Mouse (Mus musculus) forebrain, embryonic 15.5 days (tissue): ENCODE measurements at regions not wholly inside any gene's neighbourhood (a gene's known extent, or its start where the extent isn't known, plus 50 kb on each side); places are given as distances from the start of the nearest gene placed in this dataset.

ENCODE experiments used
- ATAC-seq: fragments of 200-750 bp; cut with Nextera tagmentation; replicated peaks from 2 replicates; pipeline ENCODE4 v1.8.0; 2017; ENCODE audit warnings: mild to moderate bottlenecking, moderate TSS enrichment, moderate library complexity
- H3K27ac ChIP-seq: fragments of 300-500 bp; sonication (generic); replicated peaks from 2 replicates; pipeline ENCODE4 v1.5.1; 2015; ENCODE audit warnings: mild to moderate bottlenecking, inconsistent platforms
- H3K27me3 ChIP-seq: fragments of 300-500 bp; sonication (generic); 2 replicates; pipeline ENCODE4 v1.6.1; 2015; ENCODE audit warnings: inconsistent platforms
- H3K36me3 ChIP-seq: fragments of 300-500 bp; sonication (generic); 2 replicates; pipeline ENCODE4 v1.6.1; 2015; ENCODE audit warnings: mild to moderate bottlenecking, inconsistent platforms
- H3K4me1 ChIP-seq: fragments of 300-500 bp; sonication (generic); 2 replicates; pipeline ENCODE4 v1.6.1; 2015; ENCODE audit warnings: inconsistent platforms
- H3K4me2 ChIP-seq: fragments of 300-500 bp; sonication (generic); replicated peaks from 2 replicates; pipeline ENCODE4 v1.6.1; 2015; ENCODE audit warnings: mild to moderate bottlenecking, inconsistent platforms
- H3K4me3 ChIP-seq: fragments of 300-500 bp; sonication (generic); 2 replicates; pipeline ENCODE4 v1.5.1; 2015; ENCODE audit warnings: mild to moderate bottlenecking, inconsistent platforms
- H3K9ac ChIP-seq: fragments of 300-500 bp; sonication (generic); replicated peaks from 2 replicates; pipeline ENCODE4 v1.6.1; 2015; ENCODE audit warnings: mild to moderate bottlenecking, inconsistent platforms
- H3K9me3 ChIP-seq: fragments of 300-500 bp; sonication (generic); 2 replicates; pipeline ENCODE4 v1.6.1; 2016; ENCODE audit warnings: inconsistent platforms
- WGBS: fragments of 180-500 bp; shearing (Covaris S2); methylation state at CpG from one replicate; pipeline ENCODE4 v1.1.7; 2015; ENCODE audit warnings: mixed read lengths; 5-methylcytosine and 5-hydroxymethylcytosine counted together

DNA sequence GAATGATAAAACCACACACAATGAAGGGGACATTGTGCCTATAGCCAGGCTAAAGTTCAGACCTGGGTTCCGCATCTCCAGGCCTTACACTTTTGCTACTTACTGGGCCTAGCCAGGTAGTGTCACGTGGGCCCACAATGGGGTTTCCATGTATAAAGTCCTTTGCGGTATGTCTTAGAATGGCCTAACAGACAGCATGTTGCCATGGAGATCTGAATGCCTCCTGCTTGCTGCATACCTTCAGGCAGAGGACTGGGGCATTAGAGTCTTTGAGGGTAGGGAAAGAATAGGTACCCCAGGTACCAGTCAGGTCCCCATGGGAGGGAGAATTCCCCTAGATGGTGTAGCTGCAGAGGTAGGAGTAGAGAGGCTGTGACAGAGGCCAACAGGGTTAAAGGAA is 159.0 kb downstream of the Rplp1 start:
- no peaks in the 10 kb centered on the region for H3K9me3 ChIP-seq
- no peaks in the 10 kb centered on the region for H3K36me3 ChIP-seq
- no peak overlapping the region for H3K27ac ChIP-seq
- no peak overlapping the region for H3K9ac ChIP-seq
- peaks cover 35% of the 10 kb centered on the region for H3K4me1 ChIP-seq
- H3K4me2 ChIP-seq: no peak overlapping the region
- no peak for ATAC-seq
- peaks cover 3% of the 10 kb centered on the region; the same call in 1 of the 2 replicates for H3K27me3 ChIP-seq
- no peak overlapping the region for H3K4me3 ChIP-seq
- 73% methylated on average over 3 of the region's 3 CpGs for WGBS

DNA sequence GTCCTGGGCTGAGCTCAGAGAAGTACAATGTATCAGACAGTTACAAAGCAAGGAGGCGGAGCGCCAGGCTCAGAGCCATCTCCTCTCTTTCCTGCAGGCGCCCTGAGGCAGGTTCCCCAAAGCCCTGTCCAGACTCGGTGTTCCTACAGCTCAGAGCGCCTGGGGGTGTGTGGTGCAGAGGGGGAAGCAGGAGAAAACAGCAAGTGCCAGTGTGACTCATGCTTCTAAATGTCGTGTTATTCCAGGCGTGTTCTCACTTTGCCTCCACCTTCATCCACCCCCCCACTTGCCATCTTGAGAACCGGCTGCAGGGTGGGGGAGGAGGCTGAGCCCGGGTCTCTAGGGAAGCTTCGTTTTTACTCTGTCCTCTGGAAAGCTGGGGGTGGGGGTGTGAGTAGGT is 160.5 kb downstream of the Rplp1 start:
- Histone ChIP-seq H3K9ac (no peak overlapping the region), H3K27ac (no peak overlapping the region), H3K9me3 (no peaks in the 10 kb centered on the region), H3K4me3 (no peak overlapping the region), H3K36me3 (no peaks in the 10 kb centered on the region), H3K4me1 (peaks cover 35% of the 10 kb centered on the region), H3K4me2 (no peak overlapping the region), H3K27me3 (no peaks in the 10 kb centered on the region)
- no peak for ATAC-seq
- 26% methylated on average over 10 of the region's 10 CpGs for WGBS

DNA sequence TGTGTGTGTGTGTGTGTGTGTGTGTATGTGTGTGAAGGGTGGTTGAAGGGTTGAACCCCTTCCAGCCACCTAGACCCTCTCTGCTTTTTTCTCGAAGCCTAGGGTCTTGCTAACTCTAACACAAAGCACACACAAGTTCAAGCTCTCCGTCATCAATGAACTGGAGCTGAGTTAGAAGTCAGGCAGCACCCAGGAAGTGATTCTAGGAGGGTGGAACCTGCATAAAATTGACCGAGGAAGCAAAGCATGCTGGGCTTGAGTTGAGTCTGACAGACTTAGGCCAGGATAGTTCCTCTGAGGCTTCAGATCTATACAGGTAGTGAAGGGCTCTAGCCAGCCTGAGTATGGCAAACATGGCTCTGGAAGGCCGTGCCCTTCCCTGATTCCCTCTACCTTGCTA is 165.1 kb downstream of the Rplp1 start:
- Histone ChIP-seq H3K27ac (no peak overlapping the region), H3K4me2 (no peak overlapping the region), H3K4me1 (peaks cover 20% of the 10 kb centered on the region), H3K9ac (no peak overlapping the region), H3K36me3 (no peaks in the 10 kb centered on the region), H3K4me3 (no peak overlapping the region), H3K9me3 (no peaks in the 10 kb centered on the region), H3K27me3 (no peaks in the 10 kb centered on the region)
- ATAC-seq: no peak
- 91% methylated on average over 4 of the region's 4 CpGs for WGBS

DNA sequence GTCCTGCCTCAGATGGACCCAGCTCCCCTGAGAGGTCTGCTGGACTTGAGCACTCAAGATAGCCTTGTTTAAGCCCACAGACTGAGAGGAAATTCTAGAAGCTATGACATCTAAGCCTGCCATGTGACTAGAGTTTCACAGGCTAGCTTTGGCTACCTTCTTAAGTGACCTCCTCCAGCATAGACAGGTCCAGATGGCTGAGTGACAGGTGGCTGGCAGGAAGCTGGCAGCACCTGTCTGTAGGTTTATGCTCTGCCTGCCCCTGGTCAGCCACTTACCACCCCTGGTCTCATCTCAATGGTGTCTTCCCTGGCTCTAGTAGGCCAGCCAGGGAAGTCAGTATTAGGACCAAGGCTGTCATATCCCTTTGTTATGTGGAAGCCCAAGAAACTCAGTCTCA is 165.9 kb downstream of the Rplp1 start:
- Histone ChIP-seq H3K4me3 (no peak overlapping the region), H3K4me2 (no peak overlapping the region), H3K27ac (no peak overlapping the region), H3K4me1 (peaks cover 12% of the 10 kb centered on the region), H3K9ac (no peak overlapping the region), H3K36me3 (no peaks in the 10 kb centered on the region), H3K27me3 (no peaks in the 10 kb centered on the region), H3K9me3 (no peaks in the 10 kb centered on the region)
- ATAC-seq: no peak

DNA sequence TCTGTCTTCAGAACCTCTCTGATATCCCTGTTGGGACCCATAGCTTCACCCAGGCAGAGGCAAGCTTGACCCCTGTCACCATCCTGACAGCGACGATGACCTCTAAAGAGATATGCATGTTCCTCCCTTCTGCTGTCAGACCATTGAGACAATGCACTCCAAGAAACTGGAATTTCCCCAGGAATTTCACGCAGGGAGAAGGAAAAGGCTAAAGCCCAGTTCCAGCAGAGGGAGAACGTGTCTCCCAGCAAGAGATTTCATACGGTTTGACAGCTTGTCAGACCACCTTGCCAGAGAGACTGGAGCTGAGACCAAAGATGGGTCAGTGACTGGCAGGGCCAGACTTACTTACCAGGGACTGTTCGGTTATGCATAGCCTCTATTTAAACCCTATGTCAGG is 167.9 kb downstream of the Rplp1 start:
- no peak for ATAC-seq
- WGBS: 67% methylated on average over 6 of the region's 6 CpGs
- no peak overlapping the region for H3K4me3 ChIP-seq
- no peak overlapping the region for H3K9ac ChIP-seq
- no peaks in the 10 kb centered on the region for H3K27me3 ChIP-seq
- no peaks in the 10 kb centered on the region for H3K36me3 ChIP-seq
- peaks cover 11% of the 10 kb centered on the region for H3K4me1 ChIP-seq
- no peaks in the 10 kb centered on the region for H3K9me3 ChIP-seq
- H3K4me2 ChIP-seq: no peak overlapping the region
- no peak overlapping the region for H3K27ac ChIP-seq

DNA sequence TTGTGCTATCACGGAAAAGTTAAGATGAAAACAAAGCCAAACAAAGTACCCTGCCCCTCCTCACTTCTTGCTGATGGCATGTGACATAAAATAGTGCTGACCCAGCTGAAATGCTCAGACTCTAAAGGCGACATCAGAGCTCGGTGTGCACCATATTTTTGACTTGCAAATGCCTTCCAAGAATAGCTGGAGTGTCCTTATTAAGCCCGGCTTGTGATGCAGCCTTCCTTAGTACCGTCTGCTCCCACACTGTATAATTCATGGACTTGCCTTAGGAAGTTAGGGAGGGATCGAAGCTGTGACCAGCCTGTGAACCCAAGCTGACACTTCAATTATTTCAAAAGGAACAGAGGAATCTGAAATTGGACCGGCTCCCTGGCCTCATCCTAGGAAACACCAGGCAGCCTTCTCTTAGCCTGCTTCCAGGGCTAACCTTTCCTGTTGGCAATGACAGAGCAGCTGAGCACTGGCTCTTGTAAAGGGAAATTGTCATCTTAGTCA is 169.0 kb downstream of the Rplp1 start:
- peak overlapping the region; percentile 56 for H3K27ac ChIP-seq
- no peaks in the 10 kb centered on the region for H3K27me3 ChIP-seq
- H3K9me3 ChIP-seq: no peaks in the 10 kb centered on the region
- H3K4me1 ChIP-seq: peaks cover 11% of the 10 kb centered on the region
- H3K36me3 ChIP-seq: no peaks in the 10 kb centered on the region
- peak; percentile 84 for ATAC-seq
- WGBS: 24% methylated on average over 7 of the region's 7 CpGs
- H3K4me3 ChIP-seq: no peak overlapping the region
- H3K4me2 ChIP-seq: no peak overlapping the region
- H3K9ac ChIP-seq: no peak overlapping the region

DNA sequence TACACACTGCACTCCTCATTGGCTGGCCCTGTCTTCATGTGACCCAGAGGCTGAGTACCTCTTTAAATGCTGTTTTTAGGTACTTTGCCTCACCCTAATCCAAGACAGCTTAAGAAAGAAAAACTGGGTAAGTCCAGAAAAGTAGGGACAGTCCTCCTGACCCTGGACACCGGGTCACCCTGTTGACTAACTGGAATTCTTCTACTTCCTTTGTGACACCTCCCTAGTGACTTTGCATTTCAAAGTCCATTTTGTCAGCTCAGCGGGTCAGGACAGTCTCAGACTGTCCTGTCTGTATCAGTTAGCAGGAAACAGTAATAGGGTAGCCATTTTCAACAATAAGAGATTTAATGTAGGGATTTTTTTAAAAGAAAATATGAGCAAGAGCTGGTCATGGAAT is 180.8 kb downstream of the Rplp1 start:
- Histone ChIP-seq H3K9me3 (no peaks in the 10 kb centered on the region), H3K4me1 (no peaks in the 10 kb centered on the region), H3K4me2 (no peak overlapping the region), H3K27me3 (no peaks in the 10 kb centered on the region), H3K36me3 (no peaks in the 10 kb centered on the region), H3K9ac (no peak overlapping the region), H3K4me3 (no peak overlapping the region), H3K27ac (no peak overlapping the region)
- 70% methylated on average over 2 of the region's 2 CpGs for WGBS
- ATAC-seq: no peak

DNA sequence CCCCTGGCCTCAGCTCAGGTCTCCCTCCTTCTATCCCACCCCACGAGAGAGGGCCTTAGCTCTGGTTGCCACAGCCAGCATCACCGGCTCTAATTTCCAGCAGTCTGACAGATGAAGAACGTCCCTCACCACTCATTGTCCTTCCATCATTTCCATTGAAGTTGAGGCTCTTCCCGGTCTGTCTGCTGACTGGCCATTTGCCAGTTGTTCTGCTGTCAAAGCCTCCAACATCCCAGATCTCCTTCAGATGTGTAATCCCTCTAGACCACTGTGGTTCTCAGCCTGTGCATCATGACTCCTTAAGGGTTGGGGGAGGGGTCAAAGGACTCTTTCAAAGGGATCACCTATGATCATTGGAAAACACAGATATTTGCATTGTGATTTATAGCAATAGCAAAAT is 181.6 kb downstream of the Rplp1 start:
- Histone ChIP-seq H3K27me3 (no peaks in the 10 kb centered on the region), H3K9ac (no peak overlapping the region), H3K4me2 (no peak overlapping the region), H3K36me3 (no peaks in the 10 kb centered on the region), H3K9me3 (no peaks in the 10 kb centered on the region), H3K4me1 (no peaks in the 10 kb centered on the region), H3K27ac (no peak overlapping the region), H3K4me3 (no peak overlapping the region)
- no peak for ATAC-seq
- WGBS: 74% methylated on average over 4 of the region's 4 CpGs

DNA sequence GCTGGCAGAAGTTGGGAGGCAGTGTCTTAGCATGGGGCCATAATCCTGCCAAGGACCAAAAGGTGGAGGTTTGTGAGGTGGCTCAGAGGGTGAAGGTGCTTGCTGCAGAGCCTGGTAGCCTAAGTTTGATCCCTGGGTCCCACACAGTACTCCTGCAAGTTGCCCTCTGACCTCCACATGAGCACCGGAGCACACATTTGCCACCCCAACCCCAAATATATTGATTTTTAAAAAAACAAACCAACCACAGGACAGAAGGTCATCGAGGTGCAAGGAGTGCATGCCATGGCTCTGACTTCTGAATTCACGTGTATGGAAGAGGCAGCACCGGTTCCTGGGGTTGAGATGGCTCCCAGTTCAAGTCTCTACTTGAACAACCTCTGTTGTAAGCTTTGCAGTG is 186.2 kb downstream of the Rplp1 start:
- H3K4me1 ChIP-seq: no peaks in the 10 kb centered on the region
- no peak overlapping the region for H3K27ac ChIP-seq
- no peaks in the 10 kb centered on the region for H3K9me3 ChIP-seq
- H3K9ac ChIP-seq: no peak overlapping the region
- no peaks in the 10 kb centered on the region for H3K36me3 ChIP-seq
- WGBS: 88% methylated on average over 4 of the region's 4 CpGs
- H3K27me3 ChIP-seq: no peaks in the 10 kb centered on the region
- no peak for ATAC-seq
- H3K4me3 ChIP-seq: no peak overlapping the region
- H3K4me2 ChIP-seq: no peak overlapping the region

DNA sequence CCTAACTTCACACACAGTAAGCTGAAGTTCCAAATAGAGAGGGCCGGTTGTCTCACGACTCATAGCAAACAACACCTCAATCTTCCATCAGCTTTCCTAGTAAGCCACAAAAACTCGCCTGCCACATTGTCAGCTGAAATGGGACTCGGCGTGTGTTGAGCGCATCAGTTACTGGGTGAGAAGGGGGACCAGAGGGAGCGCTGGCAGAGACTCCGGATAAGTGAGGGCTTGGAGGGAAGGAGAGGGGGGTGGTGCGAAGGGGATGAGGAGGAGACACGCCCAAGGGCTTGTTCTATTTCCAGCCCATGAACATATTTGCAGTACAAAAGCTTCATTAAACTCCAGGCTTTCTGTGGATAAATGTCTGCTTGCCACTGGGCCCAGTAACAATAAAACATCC is 186.7 kb downstream of the Rplp1 start:
- Histone ChIP-seq H3K4me1 (no peaks in the 10 kb centered on the region), H3K9me3 (no peaks in the 10 kb centered on the region), H3K9ac (no peak overlapping the region), H3K36me3 (no peaks in the 10 kb centered on the region), H3K27ac (no peak overlapping the region), H3K27me3 (no peaks in the 10 kb centered on the region), H3K4me3 (no peak overlapping the region), H3K4me2 (no peak overlapping the region)
- ATAC-seq: no peak
- WGBS: 52% methylated on average over 10 of the region's 10 CpGs

DNA sequence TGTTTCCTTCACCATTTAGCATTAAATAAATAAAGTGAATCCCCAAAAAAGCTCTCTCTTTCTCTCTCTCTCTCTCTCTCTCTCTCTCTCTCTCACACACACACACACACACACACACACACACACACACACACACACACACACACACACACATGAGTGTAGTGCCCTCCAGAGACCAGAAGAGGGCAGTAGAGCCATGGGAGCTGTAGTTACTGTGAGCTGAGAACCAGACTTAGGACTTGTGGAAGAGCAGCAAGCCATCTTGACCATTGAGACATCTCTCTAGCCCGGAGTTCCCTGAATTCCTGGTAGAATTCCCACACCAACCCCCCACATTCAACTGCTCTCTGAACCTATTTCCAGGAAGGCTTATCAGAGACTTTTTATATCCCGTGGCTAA is 190.3 kb downstream of the Rplp1 start:
- H3K4me1 ChIP-seq: peaks cover 21% of the 10 kb centered on the region
- 94% methylated on average over 2 of the region's 2 CpGs for WGBS
- no peak overlapping the region for H3K4me3 ChIP-seq
- H3K36me3 ChIP-seq: no peaks in the 10 kb centered on the region
- no peak for ATAC-seq
- H3K9ac ChIP-seq: no peak overlapping the region
- no peaks in the 10 kb centered on the region for H3K9me3 ChIP-seq
- no peak overlapping the region for H3K27ac ChIP-seq
- H3K4me2 ChIP-seq: no peak overlapping the region
- no peaks in the 10 kb centered on the region for H3K27me3 ChIP-seq

DNA sequence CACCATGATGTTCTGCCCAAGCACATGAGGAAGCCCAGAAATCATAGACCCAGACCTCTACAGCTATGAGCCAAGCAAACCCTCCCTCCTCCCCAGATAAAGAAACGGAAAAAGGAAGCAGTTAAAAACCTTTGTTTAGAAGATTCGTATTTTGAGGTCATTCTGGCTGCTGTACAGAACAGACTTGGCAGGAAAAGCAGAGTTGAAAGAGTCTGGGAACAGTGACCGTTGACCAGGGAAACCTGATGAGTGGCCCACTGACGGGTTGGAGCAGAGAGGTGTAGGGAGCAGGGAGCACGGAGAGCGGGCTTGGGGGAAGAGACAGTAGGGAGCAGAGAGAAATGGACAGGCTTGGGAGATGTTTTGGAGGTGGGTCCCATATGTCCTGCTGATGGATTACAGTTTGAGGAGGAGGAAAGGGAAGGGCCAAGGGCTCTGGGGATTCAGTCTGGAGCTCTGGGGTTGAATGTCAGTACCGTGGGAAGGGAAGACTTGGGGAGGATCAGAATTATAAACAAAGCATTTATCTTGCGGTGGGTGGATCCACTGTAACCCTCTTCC is 191.2 kb downstream of the Rplp1 start:
- no peaks in the 10 kb centered on the region for H3K9me3 ChIP-seq
- no peak for ATAC-seq
- peaks cover 21% of the 10 kb centered on the region for H3K4me1 ChIP-seq
- 76% methylated on average over 8 of the region's 8 CpGs for WGBS
- no peak overlapping the region for H3K4me2 ChIP-seq
- no peak overlapping the region for H3K27ac ChIP-seq
- H3K27me3 ChIP-seq: no peaks in the 10 kb centered on the region
- H3K4me3 ChIP-seq: no peak overlapping the region
- no peaks in the 10 kb centered on the region for H3K36me3 ChIP-seq
- H3K9ac ChIP-seq: no peak overlapping the region

DNA sequence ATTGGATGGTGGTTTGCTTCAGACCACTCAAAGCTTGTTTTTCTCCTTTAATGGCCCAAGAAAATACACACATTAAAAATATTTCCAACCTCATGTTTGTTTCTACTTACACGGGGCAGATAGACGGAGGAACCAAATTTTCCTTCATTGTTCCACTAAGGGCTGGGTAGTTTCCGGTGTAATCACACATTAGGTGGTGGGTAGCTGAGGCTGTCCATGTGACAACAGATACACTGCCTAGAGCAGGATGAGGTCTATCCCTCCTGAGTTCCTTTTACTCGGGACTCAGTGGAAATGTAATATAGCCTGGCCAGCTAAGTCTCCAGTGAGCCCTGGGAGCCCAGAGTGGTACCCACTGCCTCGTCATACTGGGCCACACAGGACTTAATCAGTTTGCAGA is 192.5 kb downstream of the Rplp1 start:
- no peaks in the 10 kb centered on the region for H3K9me3 ChIP-seq
- no peak overlapping the region for H3K9ac ChIP-seq
- no peaks in the 10 kb centered on the region for H3K36me3 ChIP-seq
- no peak overlapping the region for H3K4me2 ChIP-seq
- H3K27ac ChIP-seq: no peak overlapping the region
- ATAC-seq: no peak
- H3K4me1 ChIP-seq: peaks cover 21% of the 10 kb centered on the region
- no peaks in the 10 kb centered on the region for H3K27me3 ChIP-seq
- WGBS: 88% methylated on average over 5 of the region's 5 CpGs
- no peak overlapping the region for H3K4me3 ChIP-seq
